Mouse (Mus musculus) intestine, embryonic 14.5 days (tissue): ENCODE measurements around the gene Lyrm9. TPM values are rescaled to one million over a fixed set of nuclear protein-coding genes. Genes with fewer than 3 reads are reported as not detected.

Experiments
- polyA plus RNA-seq: library from polyadenylated mRNA; unstranded; fragments of >200 nt; fragmentation: Nextera tagmentation; extraction: Ambion mirVana; gene quantifications from 2 replicates; pipeline ENCODE4 v1.2.1, GENCODE M21; 2014

The Lyrm9 gene
- polyA plus RNA-seq, 1 experiment from 2014 or later, result 14.2 TPM

Other genes with a start within 250 kb of the Lyrm9 start
- 12.6 and 14.9 TPM in 2 replicates for gene Nlk, start 129.2 kb upstream of the Lyrm9 start, polyA plus RNA-seq
- gene Ccnq, start 74.9 kb upstream of the Lyrm9 start, polyA plus RNA-seq, result 48.2 and 50.2 TPM in 2 replicates
- gene Nos2, start 94.2 kb downstream of the Lyrm9 start, polyA plus RNA-seq, result 1.2 TPM in 2 replicates
- gene Lgals9, start 158.4 kb downstream of the Lyrm9 start, polyA plus RNA-seq, result 47.7 and 52.9 TPM in 2 replicates